Mouse (Mus musculus) lung, adult 2 months (tissue): Measurements from ENCODE around the gene Tns3. TPM values are rescaled to one million over a fixed set of nuclear protein-coding genes. Genes with fewer than 3 reads are reported as not detected.

Experiments
- DNase-seq: peaks from one replicate; pipeline ENCODE4 v3.0.0; 2022
- H3K4me1 ChIP-seq: fragments of 200-500 bp; 2 replicates; pipeline ENCODE4 v1.6.1; 2011; ENCODE audit warnings: low read length; ENCODE audit not compliant: control insufficient read depth, insufficient read depth
- H3K4me3 ChIP-seq: fragments of 200-500 bp; replicated peaks from 2 replicates; pipeline ENCODE3; 2011; ENCODE audit warnings: low read depth, mild to moderate bottlenecking, control low read depth, low read length; ENCODE audit errors: extremely low read depth
- CTCF ChIP-seq: fragments of 200-500 bp; IDR thresholded peaks from 2 replicates; pipeline ENCODE4 v1.5.1; 2011; ENCODE audit warnings: mild to moderate bottlenecking, low read length, control low read depth; ENCODE audit not compliant: insufficient read depth
- POLR2A ChIP-seq: fragments of 200-500 bp; IDR thresholded peaks from 2 replicates; pipeline ENCODE4 v1.6.1; 2011; ENCODE audit warnings: low read depth, mild to moderate bottlenecking, control low read depth, low read length, borderline replicate concordance; ENCODE audit errors: extremely low read depth
- WGBS: fragments of 180-500 bp; shearing (Covaris S2); methylation state at CpG from one replicate; pipeline ENCODE4 v1.1.7; 2018; 5-methylcytosine and 5-hydroxymethylcytosine counted together
- polyA plus RNA-seq: library from polyadenylated mRNA; depleted of rRNA; stranded (reverse); fragments of >200 nt; gene quantifications from 2 replicates; pipeline ENCODE4 v1.2.3, GENCODE M21; 2012

Gene Tns3
- polyA plus RNA-seq, 1 experiment, result 160 TPM

DNA sequence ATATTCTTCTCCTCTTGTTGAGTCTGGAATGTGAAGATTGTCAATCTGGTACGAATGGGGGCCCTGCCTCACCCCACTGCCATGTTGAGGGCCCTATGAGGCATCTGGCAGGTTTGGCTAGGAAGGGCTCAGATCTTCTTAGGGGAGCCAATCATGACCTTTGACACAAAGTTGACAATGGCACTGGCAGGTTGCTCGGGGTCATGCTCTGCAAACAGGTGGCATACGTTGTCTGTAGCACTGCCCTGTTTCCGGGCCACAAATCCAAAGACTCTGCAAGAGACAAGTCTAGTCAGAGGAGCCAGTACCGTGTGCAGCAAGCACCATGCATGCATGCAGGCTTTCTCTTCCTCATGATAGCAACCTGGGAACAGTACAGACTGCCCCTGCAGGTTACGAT is 230.0 kb downstream of the Tns3 start:
- TF ChIP-seq POLR2A (no peak), CTCF (no peak)
- no peak overlapping the region for H3K4me3 ChIP-seq
- H3K4me1 ChIP-seq, result 0 out of 2 replicates have a peak, but pooled peaks cover 2% of the 10 kb centered on the region
- DNase-seq, result no peak
- WGBS, result 78% methylated on average over 6 of the region's 6 CpGs

DNA sequence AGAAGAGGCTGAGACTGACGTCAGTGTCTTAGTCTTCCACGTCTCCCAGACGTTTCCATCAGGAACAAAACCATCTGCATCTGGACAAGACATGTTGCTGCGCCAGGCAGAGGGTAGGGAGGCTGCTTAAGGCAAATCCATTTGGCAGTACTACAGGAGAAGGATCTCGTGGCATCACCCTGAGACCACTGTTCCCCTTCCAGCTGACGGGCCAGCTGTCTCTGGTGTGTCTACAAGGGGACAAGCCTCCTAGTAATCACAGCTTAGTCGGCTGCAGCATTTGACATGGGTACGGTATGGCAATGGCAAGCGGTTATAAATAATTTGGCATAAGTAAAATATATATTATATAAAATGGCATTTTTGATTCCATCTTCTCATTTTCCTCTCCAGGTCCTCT is 230.9 kb downstream of the Tns3 start:
- Histone ChIP-seq H3K4me3 (no peak overlapping the region), H3K4me1 (no peaks in the 10 kb centered on the region)
- WGBS, result 84% methylated on average over 9 of the region's 9 CpGs
- no peak for DNase-seq
- TF ChIP-seq CTCF (no peak), POLR2A (no peak)

DNA sequence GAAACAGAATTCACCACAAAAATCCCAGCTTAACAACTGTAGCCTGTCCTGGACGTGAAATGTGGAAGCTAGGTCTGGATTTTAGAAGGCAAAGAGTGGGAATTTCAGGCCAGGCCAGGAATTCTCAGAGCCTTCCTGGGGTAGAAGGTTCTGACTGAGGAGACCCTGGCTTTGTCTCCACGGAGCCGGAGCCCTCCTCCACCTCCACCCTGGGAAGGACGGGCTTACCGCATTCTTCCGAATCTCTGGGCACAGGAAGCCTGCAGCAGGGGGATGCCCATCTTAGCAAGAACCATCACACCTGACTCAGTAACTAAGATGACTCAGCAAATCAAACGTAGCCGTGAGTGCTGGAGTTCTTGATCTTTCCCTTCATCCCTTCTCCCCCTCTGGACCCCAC is 231.4 kb downstream of the Tns3 start:
- no peak for DNase-seq
- H3K4me3 ChIP-seq, result no peak overlapping the region
- no peak for TF ChIP-seq POLR2A
- TF ChIP-seq CTCF, result no peak
- WGBS, result 75% methylated on average over 8 of the region's 8 CpGs
- no peaks in the 10 kb centered on the region for H3K4me1 ChIP-seq

DNA sequence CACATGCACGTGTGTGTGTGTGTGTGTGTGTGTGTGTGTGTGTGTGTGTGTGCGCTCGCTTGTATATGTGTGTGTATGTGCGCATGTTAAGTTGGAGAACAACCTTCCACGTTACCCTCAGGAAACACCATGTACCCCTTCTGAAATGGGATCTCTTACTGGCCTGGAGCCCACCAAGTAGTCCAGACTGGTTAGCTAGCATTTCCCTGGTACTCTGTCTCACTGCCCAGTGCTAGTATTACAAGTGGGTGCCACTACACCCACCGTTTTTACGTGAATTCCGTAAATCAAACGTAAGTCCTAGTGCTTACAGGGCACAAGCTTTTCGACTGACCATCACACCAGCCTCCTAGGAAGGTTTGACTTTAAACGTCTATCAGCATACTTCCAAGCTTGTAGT is 236.7 kb downstream of the Tns3 start:
- peaks cover 8% of the 10 kb centered on the region for H3K4me1 ChIP-seq
- DNase-seq, result no peak
- WGBS, result 78% methylated on average over 11 of the region's 11 CpGs
- TF ChIP-seq POLR2A (no peak), CTCF (no peak)
- H3K4me3 ChIP-seq, result no peak overlapping the region

GRCm38 (mm10) chr11:8425226-8425570 is 239.1 kb downstream of the Tns3 start:
- H3K4me1 ChIP-seq, result peaks cover 8% of the 10 kb centered on the region
- no peak for DNase-seq
- no peak overlapping the region for H3K4me3 ChIP-seq
- WGBS, result 81% methylated on average over 5 of the region's 5 CpGs
- TF ChIP-seq CTCF (no peak), POLR2A (no peak)

DNA sequence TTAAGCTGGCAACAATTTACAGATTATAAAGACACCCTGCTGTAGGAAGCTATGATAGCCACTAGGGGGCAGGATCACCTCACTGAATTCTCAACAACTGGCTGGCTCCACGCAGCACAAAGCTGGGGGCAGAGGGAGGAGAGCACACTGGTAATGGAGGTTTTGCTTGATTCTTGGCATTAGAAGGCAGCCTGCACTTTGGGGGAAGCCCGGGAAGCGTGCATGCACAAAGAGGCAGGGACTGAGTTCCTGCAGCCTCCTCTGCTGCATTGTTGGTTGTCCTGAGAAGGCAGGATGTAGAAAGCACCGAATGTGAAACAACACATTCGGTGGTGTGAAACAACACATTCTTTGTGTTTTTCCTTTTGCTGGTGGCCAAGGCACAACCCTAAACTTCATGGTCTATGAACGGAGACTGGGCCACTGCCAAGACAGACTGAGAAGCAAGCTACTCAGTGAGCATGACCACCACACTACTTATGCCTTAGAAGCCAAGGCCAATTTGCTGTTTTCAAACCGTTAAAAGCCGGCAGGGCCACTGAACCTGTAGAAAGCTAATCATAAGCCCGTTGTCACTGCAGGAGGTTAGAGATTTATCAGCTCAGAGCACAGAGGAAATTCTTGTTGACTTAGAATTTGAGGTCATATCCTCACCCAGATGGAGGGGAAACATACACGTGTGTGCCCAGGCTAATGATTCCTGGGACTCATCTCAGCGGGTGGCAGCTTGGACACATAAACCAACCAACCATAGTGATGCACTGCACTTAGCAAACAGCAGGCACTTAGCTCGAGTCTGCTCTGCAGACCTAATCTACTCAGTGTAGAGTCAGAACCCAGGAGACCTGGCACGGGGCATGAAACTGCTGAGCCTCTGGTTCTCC is 239.8 kb downstream of the Tns3 start:
- TF ChIP-seq POLR2A, result no peak
- TF ChIP-seq CTCF, result peak; percentile 89
- H3K4me3 ChIP-seq, result peak overlapping the region; percentile 44
- H3K4me1 ChIP-seq, result peaks cover 8% of the 10 kb centered on the region
- DNase-seq, result peak; percentile 73
- 18% methylated on average over 13 of the region's 13 CpGs for WGBS

- WGBS, result 25% methylated on average over 18 of the region's 18 CpGs
- DNase-seq, result peak; percentile 61
- TF ChIP-seq POLR2A (no peak), CTCF (peak; percentile 77)
- Histone ChIP-seq H3K4me3 (no peak overlapping the region), H3K4me1 (no peaks in the 10 kb centered on the region)
Observed at GRCm38 (mm10) chr11:8405225-8405899, 259.0 kb downstream of the Tns3 start.

- no peak for DNase-seq
- 89% methylated on average over 7 of the region's 7 CpGs for WGBS
- Histone ChIP-seq H3K4me3 (no peak overlapping the region), H3K4me1 (no peaks in the 10 kb centered on the region)
- no peak for TF ChIP-seq POLR2A
- TF ChIP-seq CTCF, result no peak
Observed at GRCm38 (mm10) chr11:8401328-8401727, 263.0 kb downstream of the Tns3 start.

DNA sequence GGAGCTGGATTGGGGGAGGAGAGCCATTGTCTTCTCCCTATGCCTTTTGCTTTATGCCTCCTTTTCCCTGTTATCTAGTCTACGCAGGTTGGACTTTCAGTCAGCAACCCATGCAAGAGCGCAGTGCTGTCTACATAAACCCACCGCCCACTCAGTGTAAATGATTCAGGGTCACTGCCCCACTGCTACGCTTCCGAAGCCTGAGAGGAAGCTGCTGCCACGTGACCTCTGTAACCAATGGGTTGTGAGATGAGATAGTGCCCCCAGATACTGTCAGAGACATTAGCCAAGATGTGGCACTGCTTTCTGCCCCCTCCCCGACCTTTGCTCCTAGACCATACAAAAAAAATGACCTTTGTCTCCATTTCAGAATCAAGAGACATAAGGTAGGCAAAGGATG is 268.0 kb downstream of the Tns3 start:
- Histone ChIP-seq H3K4me3 (no peak overlapping the region), H3K4me1 (no peaks in the 10 kb centered on the region)
- TF ChIP-seq POLR2A (no peak), CTCF (no peak)
- DNase-seq, result no peak
- 72% methylated on average over 7 of the region's 7 CpGs for WGBS

GRCm38 (mm10) chr11:8391564-8391963 is 272.8 kb downstream of the Tns3 start:
- Histone ChIP-seq H3K4me3 (no peak overlapping the region), H3K4me1 (no peaks in the 10 kb centered on the region)
- no peak for DNase-seq
- WGBS, result 52% methylated on average over 5 of the region's 5 CpGs
- TF ChIP-seq CTCF (no peak), POLR2A (no peak)
